Mouse (Mus musculus) kidney, embryonic 16.5 days (tissue): ENCODE measurements at regions not wholly inside any gene's neighbourhood (a gene's known extent, or its start where the extent isn't known, plus 50 kb on each side); places are given as distances from the start of the nearest gene placed in this dataset.

Source experiments
- ATAC-seq: fragments of 200-750 bp; cut with Nextera tagmentation; 2 replicates; pipeline ENCODE4 v1.8.0; 2017; ENCODE audit warnings: moderate TSS enrichment; ENCODE audit not compliant: low FRiP score, low TSS enrichment
- H3K27ac ChIP-seq: fragments of 300-500 bp; sonication (generic); 2 replicates; pipeline ENCODE4 v1.5.1; 2014; ENCODE audit warnings: low read length
- H3K27me3 ChIP-seq: fragments of 300-500 bp; sonication (generic); 2 replicates; pipeline ENCODE4 v1.6.1; 2014; ENCODE audit warnings: low read length, control low read depth, mixed read lengths; ENCODE audit not compliant: insufficient read depth
- H3K36me3 ChIP-seq: fragments of 300-500 bp; sonication (generic); 2 replicates; pipeline ENCODE4 v1.6.1; 2014; ENCODE audit warnings: low read length, control low read depth, mixed read lengths; ENCODE audit not compliant: insufficient read depth
- H3K4me1 ChIP-seq: fragments of 300-500 bp; sonication (generic); 2 replicates; pipeline ENCODE4 v1.6.1; 2014; ENCODE audit warnings: low read length, control low read depth, mixed read lengths; ENCODE audit not compliant: insufficient read depth
- H3K4me2 ChIP-seq: fragments of 300-500 bp; sonication (generic); replicated peaks from 2 replicates; pipeline ENCODE4 v1.6.1; 2014; ENCODE audit warnings: low read depth, low read length
- H3K4me3 ChIP-seq: fragments of 300-500 bp; sonication (generic); 2 replicates; pipeline ENCODE4 v1.5.1; 2014; ENCODE audit warnings: mild to moderate bottlenecking, low read length
- H3K9ac ChIP-seq: fragments of 300-500 bp; sonication (generic); replicated peaks from 2 replicates; pipeline ENCODE4 v1.6.1; 2014; ENCODE audit warnings: low read length
- H3K9me3 ChIP-seq: fragments of 300-500 bp; sonication (generic); 2 replicates; pipeline ENCODE4 v1.6.1; 2016; ENCODE audit warnings: low read length, control low read depth
- WGBS: fragments of 180-500 bp; shearing (Covaris S2); extraction: QIAGEN DNeasy Blood & Tissue Kit; methylation state at CpG from one replicate; pipeline ENCODE4 v1.1.7; 2014; 5-methylcytosine and 5-hydroxymethylcytosine counted together

GRCm38 (mm10) chr1:82042051-82042432 lies 190.9 kb upstream of the Gm9747 start:
- no peak for ATAC-seq
- H3K9ac ChIP-seq: no peak overlapping the region
- 17% methylated on average over 2 of the region's 2 CpGs for WGBS

DNA sequence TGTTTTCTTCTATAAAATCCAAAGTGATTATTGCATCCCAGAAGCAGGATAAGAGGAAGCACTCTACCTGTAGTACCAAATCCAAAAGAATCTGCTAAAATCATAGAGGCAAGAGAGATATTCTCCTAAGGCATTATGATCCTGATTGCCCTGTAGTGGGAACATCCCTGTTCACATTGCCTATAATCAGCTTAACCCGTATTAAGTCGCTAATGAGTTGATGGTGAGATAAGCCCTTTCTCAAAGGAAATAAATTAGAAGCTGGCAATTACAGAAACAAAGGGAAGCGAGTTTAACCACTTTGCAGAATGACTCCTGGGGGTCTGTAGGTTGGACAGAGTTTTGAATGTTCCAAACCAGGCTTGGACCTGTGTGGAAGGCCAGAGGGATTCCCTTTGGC lies 190.4 kb upstream of the Gm9747 start:
- no peak overlapping the region for H3K9ac ChIP-seq
- H3K4me2 ChIP-seq: no peak overlapping the region
- H3K36me3 ChIP-seq: no peaks in the 10 kb centered on the region
- peaks cover 3% of the 10 kb centered on the region; the same call in 1 of the 2 replicates for H3K4me1 ChIP-seq
- no peak for ATAC-seq
- H3K27ac ChIP-seq: no peak overlapping the region
- no peaks in the 10 kb centered on the region for H3K27me3 ChIP-seq
- no peaks in the 10 kb centered on the region for H3K9me3 ChIP-seq
- no peak overlapping the region for H3K4me3 ChIP-seq
- WGBS: 46% methylated on average over 3 of the region's 3 CpGs

More at GRCm38 (mm10) chr1:82042051-82042432, 190.9 kb upstream of the Gm9747 start:
- no peaks in the 10 kb centered on the region for H3K27me3 ChIP-seq
- no peak overlapping the region for H3K4me2 ChIP-seq
- H3K36me3 ChIP-seq: no peaks in the 10 kb centered on the region
- no peak overlapping the region for H3K27ac ChIP-seq
- peaks cover 3% of the 10 kb centered on the region; the same call in 1 of the 2 replicates for H3K4me1 ChIP-seq
- no peaks in the 10 kb centered on the region for H3K9me3 ChIP-seq
- no peak overlapping the region for H3K4me3 ChIP-seq

DNA sequence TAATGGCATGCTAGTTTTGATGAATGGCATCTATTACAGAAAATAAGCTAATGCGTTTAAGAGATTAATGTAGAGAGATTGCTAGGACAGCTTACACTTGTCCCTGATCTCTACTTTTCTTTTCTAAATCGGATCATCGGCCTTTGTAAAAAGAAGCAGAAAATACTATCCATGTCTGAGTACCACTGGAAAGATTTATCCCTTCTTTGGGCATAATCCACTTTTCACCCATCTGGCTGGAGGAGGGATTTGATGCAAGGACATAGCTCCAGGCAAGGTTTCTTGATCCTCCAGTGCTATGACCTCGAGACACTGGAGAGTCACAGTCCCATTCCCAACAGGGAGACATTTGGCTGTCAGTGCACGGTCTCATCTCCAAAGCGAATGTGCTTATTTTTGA lies 166.6 kb upstream of the Gm9747 start:
- Histone ChIP-seq H3K27me3 (no peaks in the 10 kb centered on the region), H3K36me3 (no peaks in the 10 kb centered on the region), H3K4me2 (no peak overlapping the region), H3K9me3 (no peaks in the 10 kb centered on the region), H3K4me1 (no peaks in the 10 kb centered on the region), H3K4me3 (no peak overlapping the region), H3K27ac (no peak overlapping the region), H3K9ac (no peak overlapping the region)
- WGBS: 87% methylated on average over 6 of the region's 6 CpGs
- ATAC-seq: no peak

DNA sequence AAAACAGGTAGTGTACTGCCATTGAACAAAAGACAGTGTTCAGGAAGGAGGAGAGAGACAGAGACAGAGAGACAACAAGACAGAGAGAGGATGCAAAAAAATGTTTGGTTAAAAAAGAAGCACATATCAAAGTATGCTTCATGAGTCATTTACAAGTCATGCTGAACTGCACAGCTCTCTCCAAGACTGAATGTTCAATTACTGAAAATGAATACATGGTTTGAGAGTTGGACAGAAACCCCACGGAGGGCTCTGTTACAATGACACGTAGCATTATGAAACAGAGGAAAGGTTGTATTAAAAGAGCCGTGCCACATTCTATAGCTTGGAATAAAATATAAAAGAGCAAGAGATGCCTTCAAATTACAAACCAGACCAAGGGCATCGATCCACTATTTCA lies 164.3 kb upstream of the Gm9747 start:
- Histone ChIP-seq H3K36me3 (no peaks in the 10 kb centered on the region), H3K4me2 (no peak overlapping the region), H3K9me3 (no peaks in the 10 kb centered on the region), H3K4me3 (no peak overlapping the region), H3K27me3 (no peaks in the 10 kb centered on the region), H3K27ac (no peak overlapping the region), H3K9ac (no peak overlapping the region), H3K4me1 (no peaks in the 10 kb centered on the region)
- no peak for ATAC-seq
- 93% methylated on average over 4 of the region's 4 CpGs for WGBS

GRCm38 (mm10) chr1:82070181-82071109 lies 162.5 kb upstream of the Gm9747 start:
- Histone ChIP-seq H3K36me3 (no peaks in the 10 kb centered on the region), H3K27ac (no peak overlapping the region), H3K4me2 (no peak overlapping the region), H3K27me3 (no peaks in the 10 kb centered on the region), H3K4me1 (no peaks in the 10 kb centered on the region), H3K4me3 (no peak overlapping the region), H3K9me3 (no peaks in the 10 kb centered on the region), H3K9ac (no peak overlapping the region)
- no peak for ATAC-seq
- 82% methylated on average over 9 of the region's 9 CpGs for WGBS

GRCm38 (mm10) chr1:82089136-82089839 lies 143.6 kb upstream of the Gm9747 start:
- Histone ChIP-seq H3K4me2 (no peak overlapping the region), H3K4me3 (no peak overlapping the region), H3K9ac (no peak overlapping the region), H3K27ac (no peak overlapping the region), H3K36me3 (no peaks in the 10 kb centered on the region), H3K4me1 (no peaks in the 10 kb centered on the region), H3K9me3 (no peaks in the 10 kb centered on the region), H3K27me3 (no peaks in the 10 kb centered on the region)
- no peak for ATAC-seq
- WGBS: 84% methylated on average over 6 of the region's 6 CpGs

DNA sequence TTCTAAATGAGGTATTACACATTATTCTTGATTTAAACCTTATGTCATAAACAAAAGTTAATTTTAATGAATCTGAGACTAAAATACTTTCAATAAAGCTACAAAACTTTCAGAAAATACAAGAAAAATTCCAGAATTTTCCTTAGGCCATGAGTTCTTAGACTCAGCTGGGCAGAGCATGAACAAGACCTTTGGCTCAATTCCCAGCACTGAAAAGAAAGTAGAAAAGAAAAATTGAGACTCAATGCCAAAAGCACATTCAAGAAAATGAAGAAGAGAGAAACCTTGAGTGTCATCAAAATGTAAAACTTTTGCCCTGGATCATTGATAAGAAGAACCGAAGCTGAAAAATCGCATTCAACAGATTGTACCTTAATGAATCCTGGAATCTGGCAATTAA lies 137.8 kb upstream of the Gm9747 start:
- WGBS: 92% methylated on average over 2 of the region's 2 CpGs
- ATAC-seq: no peak
- no peaks in the 10 kb centered on the region for H3K36me3 ChIP-seq

DNA sequence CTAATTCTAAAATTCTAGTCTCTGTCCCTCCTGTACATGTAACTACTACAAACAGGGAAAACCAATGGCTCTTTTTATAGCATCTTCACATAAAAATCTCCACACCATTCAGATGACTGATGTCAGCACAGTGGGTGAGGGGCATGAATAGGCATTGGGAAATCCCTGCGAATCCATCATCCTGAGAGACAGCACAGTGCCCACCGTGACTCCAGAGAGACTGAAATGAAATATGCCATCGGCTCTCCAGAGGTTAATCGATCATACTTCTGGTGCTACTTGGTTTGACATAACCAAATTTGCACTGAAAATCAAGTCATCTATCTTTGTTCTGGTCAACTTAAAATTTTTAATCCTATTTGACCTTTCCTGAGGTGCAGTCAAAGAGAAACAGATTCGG lies 126.2 kb upstream of the Gm9747 start:
- H3K4me1 ChIP-seq: no peaks in the 10 kb centered on the region

More for the DNA sequence above, 137.8 kb upstream of the Gm9747 start:
- Histone ChIP-seq H3K4me3 (no peak overlapping the region), H3K27me3 (no peaks in the 10 kb centered on the region), H3K9ac (no peak overlapping the region), H3K4me2 (no peak overlapping the region), H3K4me1 (no peaks in the 10 kb centered on the region), H3K9me3 (no peaks in the 10 kb centered on the region), H3K27ac (no peak overlapping the region)

DNA sequence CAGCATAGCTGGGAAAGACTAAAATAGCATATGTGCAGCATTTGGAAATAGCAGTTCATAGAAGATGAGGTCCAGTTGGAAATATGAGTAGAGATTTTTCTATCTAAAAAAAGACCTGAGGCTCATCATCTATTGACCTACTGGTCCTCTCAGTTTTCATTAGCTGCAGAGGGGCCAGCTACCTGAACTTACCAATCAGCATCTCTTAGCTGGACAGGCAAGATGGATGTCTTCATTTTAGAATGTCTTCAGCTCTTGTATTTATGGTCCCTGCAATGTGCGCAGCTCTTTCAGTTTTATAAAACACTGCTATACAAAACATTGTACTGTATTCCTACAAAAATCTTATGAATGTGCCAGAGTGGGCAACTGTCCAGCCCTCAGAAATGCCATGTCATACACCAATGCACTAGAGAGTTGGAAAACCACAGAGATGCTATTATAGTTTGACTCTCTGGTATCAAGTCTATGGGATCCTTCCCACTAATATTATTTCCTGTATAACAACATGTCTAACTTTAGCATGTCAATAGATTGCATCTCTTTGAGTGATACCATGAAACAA lies 122.8 kb upstream of the Gm9747 start:
- no peak overlapping the region for H3K4me2 ChIP-seq
- no peaks in the 10 kb centered on the region for H3K27me3 ChIP-seq
- no peaks in the 10 kb centered on the region for H3K36me3 ChIP-seq
- H3K4me1 ChIP-seq: no peaks in the 10 kb centered on the region
- H3K9ac ChIP-seq: no peak overlapping the region
- H3K9me3 ChIP-seq: no peaks in the 10 kb centered on the region
- no peak for ATAC-seq
- WGBS: 83% methylated on average over 1 of the region's 1 CpGs
- H3K27ac ChIP-seq: no peak overlapping the region
- H3K4me3 ChIP-seq: no peak overlapping the region

More for the DNA sequence above, 126.2 kb upstream of the Gm9747 start:
- Histone ChIP-seq H3K4me2 (no peak overlapping the region), H3K4me3 (no peak overlapping the region), H3K36me3 (no peaks in the 10 kb centered on the region), H3K9me3 (no peaks in the 10 kb centered on the region), H3K27me3 (no peaks in the 10 kb centered on the region), H3K27ac (no peak overlapping the region), H3K9ac (no peak overlapping the region)
- no peak for ATAC-seq
- 80% methylated on average over 5 of the region's 5 CpGs for WGBS

GRCm38 (mm10) chr1:82112401-82112800 lies 120.5 kb upstream of the Gm9747 start:
- WGBS: 63% methylated on average over 5 of the region's 5 CpGs
- Histone ChIP-seq H3K4me3 (no peak overlapping the region), H3K9me3 (no peaks in the 10 kb centered on the region), H3K27me3 (no peaks in the 10 kb centered on the region), H3K36me3 (no peaks in the 10 kb centered on the region), H3K9ac (no peak overlapping the region), H3K4me1 (no peaks in the 10 kb centered on the region), H3K4me2 (no peak overlapping the region), H3K27ac (no peak overlapping the region)
- no peak for ATAC-seq
